Mouse (Mus musculus): ENCODE data around the gene Tmem123. TPM values are rescaled to one million over a fixed set of nuclear protein-coding genes. Genes with fewer than 3 reads are reported as not detected.

The Tmem123 gene
- polyA plus RNA-seq, 1 experiment from 2014 or later: 140 TPM

GRCm38 (mm10) chr9:7779786-7780185 lies 15.9 kb downstream of the Tmem123 start:
- no peak for ATAC-seq (ENCODE audit: low FRiP score)
- DNase-seq (ENCODE audit: low spot score, missing footprints): no peak
- WGBS: 97% methylated on average over 4 of the region's 4 CpGs

GRCm38 (mm10) chr9:7780250-7781150 lies 16.7 kb downstream of the Tmem123 start:
- no peak overlapping the region for H3K4me3 ChIP-seq (ENCODE audit: low read depth, low read length)
- no peak overlapping the region for H3K27ac ChIP-seq (ENCODE audit: low read depth, low read length)
- H3K9me3 ChIP-seq (ENCODE audit: control insufficient read depth, low read length): no peaks in the 10 kb centered on the region
- 90% methylated on average over 8 of the region's 8 CpGs for WGBS
- peaks cover 6% of the 10 kb centered on the region; the same call in 1 of the 2 replicates for H3K4me1 ChIP-seq (ENCODE audit: control insufficient read depth, insufficient read depth, low read length)
- H3K4me2 ChIP-seq: no peak overlapping the region
- DNase-seq (ENCODE audit: low spot score, missing footprints) (no peak), ATAC-seq (ENCODE audit: low FRiP score) (no peak)
- H3K9ac ChIP-seq (ENCODE audit: low read length): no peak overlapping the region
- no peaks in the 10 kb centered on the region for H3K36me3 ChIP-seq (ENCODE audit: control insufficient read depth, insufficient read depth, low read length)
- H3K27me3 ChIP-seq (ENCODE audit: control insufficient read depth, insufficient read depth, low read length): no peaks in the 10 kb centered on the region

More at GRCm38 (mm10) chr9:7779786-7780185, 15.9 kb downstream of the Tmem123 start:
- Histone ChIP-seq H3K36me3 (ENCODE audit: control insufficient read depth, insufficient read depth, low read length) (no peaks in the 10 kb centered on the region), H3K4me2 (no peak overlapping the region), H3K27me3 (ENCODE audit: control insufficient read depth, insufficient read depth, low read length) (no peaks in the 10 kb centered on the region), H3K4me3 (ENCODE audit: low read depth, low read length) (no peak overlapping the region), H3K4me1 (ENCODE audit: control insufficient read depth, insufficient read depth, low read length) (peaks cover 5% of the 10 kb centered on the region; the same call in 1 of the 2 replicates), H3K27ac (ENCODE audit: low read depth, low read length) (no peak overlapping the region), H3K9me3 (ENCODE audit: control insufficient read depth, low read length) (no peaks in the 10 kb centered on the region), H3K9ac (ENCODE audit: low read length) (no peak overlapping the region)

GRCm38 (mm10) chr9:7783823-7784614 lies 20.2 kb downstream of the Tmem123 start:
- no peaks in the 10 kb centered on the region for H3K27me3 ChIP-seq (ENCODE audit: control insufficient read depth, insufficient read depth, low read length)
- no peak for DNase-seq (ENCODE audit: low spot score, missing footprints)
- peak overlapping the region; percentile 41; the same call in 1 of the 2 replicates for H3K27ac ChIP-seq (ENCODE audit: low read depth, low read length)
- no peak for ATAC-seq (ENCODE audit: low FRiP score)
- no peak overlapping the region for H3K4me2 ChIP-seq
- no peaks in the 10 kb centered on the region for H3K9me3 ChIP-seq (ENCODE audit: control insufficient read depth, low read length)
- H3K9ac ChIP-seq (ENCODE audit: low read length): no peak overlapping the region
- 88% methylated on average over 15 of the region's 15 CpGs for whole genome bisulfite sequencing
- peaks cover 6% of the 10 kb centered on the region; the same call in 1 of the 2 replicates for H3K4me1 ChIP-seq (ENCODE audit: control insufficient read depth, insufficient read depth, low read length)
- H3K4me3 ChIP-seq (ENCODE audit: low read depth, low read length): no peak overlapping the region
- H3K36me3 ChIP-seq (ENCODE audit: control insufficient read depth, insufficient read depth, low read length): peaks cover 2% of the 10 kb centered on the region; the same call in 1 of the 2 replicates

- H3K27ac ChIP-seq (ENCODE audit: low read depth, low read length): peak overlapping the region; percentile 41; the same call in 1 of the 2 replicates
- peaks cover 6% of the 10 kb centered on the region; the same call in 1 of the 2 replicates for H3K4me1 ChIP-seq (ENCODE audit: control insufficient read depth, insufficient read depth, low read length)
- ATAC-seq (ENCODE audit: low FRiP score) (peak; percentile 80), DNase-seq (ENCODE audit: low spot score, missing footprints) (no peak)
- H3K9ac ChIP-seq (ENCODE audit: low read length): no peak overlapping the region
- H3K4me2 ChIP-seq: no peak overlapping the region
- WGBS: 36% methylated on average over 1 of the region's 1 CpGs
- H3K36me3 ChIP-seq (ENCODE audit: control insufficient read depth, insufficient read depth, low read length): peaks cover 2% of the 10 kb centered on the region; the same call in 1 of the 2 replicates
- H3K4me3 ChIP-seq (ENCODE audit: low read depth, low read length): no peak overlapping the region
- no peaks in the 10 kb centered on the region for H3K9me3 ChIP-seq (ENCODE audit: control insufficient read depth, low read length)
- H3K27me3 ChIP-seq (ENCODE audit: control insufficient read depth, insufficient read depth, low read length): no peaks in the 10 kb centered on the region
These were observed 20.8 kb downstream of the Tmem123 start for GRCm38 (mm10) chr9:7784615-7785012.

- DNase-seq (ENCODE audit: low spot score, missing footprints) (no peak), ATAC-seq (ENCODE audit: low FRiP score) (no peak)
- H3K4me2 ChIP-seq: no peak overlapping the region
- H3K4me1 ChIP-seq (ENCODE audit: control insufficient read depth, insufficient read depth, low read length): peaks cover 6% of the 10 kb centered on the region; the same call in 1 of the 2 replicates
- no peak overlapping the region for H3K27ac ChIP-seq (ENCODE audit: low read depth, low read length)
- no peak overlapping the region for H3K9ac ChIP-seq (ENCODE audit: low read length)
- peaks cover 2% of the 10 kb centered on the region; the same call in 1 of the 2 replicates for H3K36me3 ChIP-seq (ENCODE audit: control insufficient read depth, insufficient read depth, low read length)
- H3K27me3 ChIP-seq (ENCODE audit: control insufficient read depth, insufficient read depth, low read length): no peaks in the 10 kb centered on the region
- no peak overlapping the region for H3K4me3 ChIP-seq (ENCODE audit: low read depth, low read length)
- H3K9me3 ChIP-seq (ENCODE audit: control insufficient read depth, low read length): no peaks in the 10 kb centered on the region
- WGBS: 88% methylated on average over 3 of the region's 3 CpGs
These were observed 21.6 kb downstream of the Tmem123 start for GRCm38 (mm10) chr9:7785396-7785795.

- DNase-seq (ENCODE audit: low spot score, missing footprints): no peak
- Histone ChIP-seq H3K4me2 (no peak overlapping the region), H3K9me3 (ENCODE audit: control insufficient read depth, low read length) (no peaks in the 10 kb centered on the region), H3K9ac (ENCODE audit: low read length) (no peak overlapping the region), H3K27me3 (ENCODE audit: control insufficient read depth, insufficient read depth, low read length) (no peaks in the 10 kb centered on the region), H3K27ac (ENCODE audit: low read depth, low read length) (no peak overlapping the region), H3K4me1 (ENCODE audit: control insufficient read depth, insufficient read depth, low read length) (peaks cover 6% of the 10 kb centered on the region; the same call in 1 of the 2 replicates), H3K4me3 (ENCODE audit: low read depth, low read length) (no peak overlapping the region), H3K36me3 (ENCODE audit: control insufficient read depth, insufficient read depth, low read length) (peaks cover 2% of the 10 kb centered on the region; the same call in 1 of the 2 replicates)
- 91% methylated on average over 7 of the region's 7 CpGs for WGBS
- no peak; the same call in 1 of the 2 replicates for ATAC-seq (ENCODE audit: low FRiP score)
These were observed 22.2 kb downstream of the Tmem123 start for GRCm38 (mm10) chr9:7786086-7786485.

GRCm38 (mm10) chr9:7788411-7788810 lies 24.6 kb downstream of the Tmem123 start:
- Histone ChIP-seq H3K27me3 (ENCODE audit: control insufficient read depth, insufficient read depth, low read length) (no peaks in the 10 kb centered on the region), H3K36me3 (ENCODE audit: control insufficient read depth, insufficient read depth, low read length) (peaks cover 6% of the 10 kb centered on the region), H3K4me3 (ENCODE audit: low read depth, low read length) (no peak overlapping the region), H3K27ac (ENCODE audit: low read depth, low read length) (no peak overlapping the region), H3K4me1 (ENCODE audit: control insufficient read depth, insufficient read depth, low read length) (peaks cover 6% of the 10 kb centered on the region; the same call in 1 of the 2 replicates), H3K9ac (ENCODE audit: low read length) (no peak overlapping the region), H3K9me3 (ENCODE audit: control insufficient read depth, low read length) (no peaks in the 10 kb centered on the region), H3K4me2 (no peak overlapping the region)
- ATAC-seq (ENCODE audit: low FRiP score): no peak
- DNase-seq (ENCODE audit: low spot score, missing footprints): no peak
- WGBS: 88% methylated on average over 6 of the region's 6 CpGs

- H3K9ac ChIP-seq (ENCODE audit: low read length): no peak overlapping the region
- H3K27me3 ChIP-seq (ENCODE audit: control insufficient read depth, insufficient read depth, low read length): no peaks in the 10 kb centered on the region
- H3K27ac ChIP-seq (ENCODE audit: low read depth, low read length): no peak overlapping the region
- WGBS: 89% methylated on average over 8 of the region's 8 CpGs
- peaks cover 6% of the 10 kb centered on the region for H3K36me3 ChIP-seq (ENCODE audit: control insufficient read depth, insufficient read depth, low read length)
- DNase-seq (ENCODE audit: low spot score, missing footprints) (no peak), ATAC-seq (ENCODE audit: low FRiP score) (no peak)
- H3K4me2 ChIP-seq: no peak overlapping the region
- no peaks in the 10 kb centered on the region for H3K9me3 ChIP-seq (ENCODE audit: control insufficient read depth, low read length)
- no peak overlapping the region for H3K4me3 ChIP-seq (ENCODE audit: low read depth, low read length)
- no peaks in the 10 kb centered on the region for H3K4me1 ChIP-seq (ENCODE audit: control insufficient read depth, insufficient read depth, low read length)
These were observed 26.1 kb downstream of the Tmem123 start for GRCm38 (mm10) chr9:7789764-7790575.

All from midbrain, embryonic 11.5 days (tissue).